Mouse (Mus musculus) liver, postnatal 0 days (tissue): ENCODE measurements at regions not wholly inside any gene's neighbourhood (a gene's known extent, or its start where the extent isn't known, plus 50 kb on each side); places are given as distances from the start of the nearest gene placed in this dataset.

Experiments used
- ATAC-seq: fragments of 200-750 bp; cut with Nextera tagmentation; 2 replicates; pipeline ENCODE4 v1.8.0; 2017; ENCODE audit warnings: mild to moderate bottlenecking, moderate library complexity
- DNase-seq: peaks from one replicate; pipeline ENCODE4 v3.0.0-alpha.2; 2016
- H3K27ac ChIP-seq: fragments of 300-500 bp; sonication (generic); 2 replicates; pipeline ENCODE4 v1.5.1; 2014; ENCODE audit warnings: antibody characterized with exemption, moderate library complexity, mild to moderate bottlenecking, low read depth
- H3K27me3 ChIP-seq: fragments of 300-500 bp; sonication (generic); 2 replicates; pipeline ENCODE4 v1.6.1; 2014; ENCODE audit warnings: low read length, control low read depth, mixed read lengths; ENCODE audit not compliant: insufficient read depth
- H3K36me3 ChIP-seq: fragments of 300-500 bp; sonication (generic); replicated peaks from 2 replicates; pipeline ENCODE4 v1.6.1; 2014; ENCODE audit warnings: mild to moderate bottlenecking, control low read depth, low read length, moderate library complexity, mixed read lengths; ENCODE audit not compliant: insufficient read depth
- H3K4me1 ChIP-seq: fragments of 300-500 bp; sonication (generic); 2 replicates; pipeline ENCODE4 v1.6.1; 2014; ENCODE audit warnings: antibody characterized with exemption, mild to moderate bottlenecking, control low read depth; ENCODE audit not compliant: insufficient read depth
- H3K4me2 ChIP-seq: fragments of 300-500 bp; sonication (generic); 2 replicates; pipeline ENCODE4 v1.6.1; 2014; ENCODE audit warnings: low read depth, mild to moderate bottlenecking, low read length, moderate library complexity, mixed read lengths
- H3K4me3 ChIP-seq: fragments of 300-500 bp; sonication (generic); 2 replicates; pipeline ENCODE4 v1.5.1; 2014; ENCODE audit warnings: low read depth, low read length
- H3K9ac ChIP-seq: fragments of 300-500 bp; sonication (generic); replicated peaks from 2 replicates; pipeline ENCODE4 v1.6.1; 2014; ENCODE audit warnings: mild to moderate bottlenecking, moderate library complexity
- H3K9me3 ChIP-seq: fragments of 300-500 bp; sonication (generic); 2 replicates; pipeline ENCODE4 v1.6.1; 2016; ENCODE audit warnings: mild to moderate bottlenecking, control low read depth, low read length, mixed read lengths
- CTCF ChIP-seq: sonication (generic); IDR thresholded peaks from 2 replicates; pipeline ENCODE4 v1.5.1; 2016; ENCODE audit warnings: antibody characterized with exemption, low read depth
- EP300 ChIP-seq: IDR thresholded peaks from 2 replicates; pipeline ENCODE4 v1.6.1; 2016; ENCODE audit warnings: antibody characterized with exemption, low read depth, mild to moderate bottlenecking
- WGBS: fragments of 180-500 bp; shearing (Covaris S2); extraction: QIAGEN DNeasy Blood & Tissue Kit; methylation state at CpG from one replicate; pipeline ENCODE4 v1.1.7; 2014; ENCODE audit not compliant: insufficient replicate concordance; 5-methylcytosine and 5-hydroxymethylcytosine counted together

DNA sequence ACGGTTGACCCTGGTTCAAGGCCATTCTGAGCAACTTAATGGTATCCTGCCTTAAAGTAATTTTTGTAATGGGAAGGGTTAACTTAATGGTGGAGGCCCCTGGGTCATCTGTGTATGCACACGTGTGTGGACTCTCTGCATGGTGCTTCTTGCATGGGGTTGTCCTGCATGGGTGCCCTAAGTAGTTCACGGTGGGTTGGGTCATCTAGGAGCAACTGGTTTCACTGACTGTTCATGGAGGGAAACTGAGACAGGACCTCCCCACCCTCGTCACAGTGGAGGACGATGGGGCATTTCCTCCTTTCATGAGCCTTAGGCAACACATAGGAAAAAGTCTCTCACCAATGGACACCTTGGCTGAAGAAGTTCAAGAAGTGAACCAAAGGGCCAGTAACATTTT lies 123.4 kb downstream of the Gm11011 start:
- no peak overlapping the region for H3K4me3 ChIP-seq
- 74% methylated on average over 5 of the region's 5 CpGs for WGBS

DNA sequence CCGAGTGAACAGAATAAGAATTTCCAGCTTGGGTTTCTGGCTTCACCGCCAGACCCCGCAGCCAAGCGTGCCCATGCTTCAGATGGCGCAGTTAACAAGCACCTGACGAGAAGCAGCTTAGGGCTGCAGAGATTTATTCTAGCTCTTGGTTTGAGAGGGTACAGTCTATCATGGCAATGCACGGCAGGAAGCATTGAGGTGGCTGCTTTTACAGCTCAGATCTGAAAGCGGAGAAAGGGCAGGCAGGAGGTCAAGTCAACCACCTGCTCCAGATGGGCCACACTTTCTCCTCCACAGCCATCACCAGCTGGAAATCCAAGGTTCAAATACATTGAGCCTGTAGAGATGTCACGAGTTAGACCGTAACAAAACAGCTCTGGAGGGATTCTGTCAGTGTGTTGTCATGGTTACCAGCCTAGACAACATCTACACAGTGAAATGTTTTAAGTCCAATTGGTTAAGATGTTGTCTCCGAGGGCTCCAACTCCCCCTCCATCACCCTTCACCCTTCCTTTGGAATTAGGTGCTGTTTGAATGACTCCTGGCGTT lies 126.0 kb downstream of the Gm11011 start:
- H3K4me2 ChIP-seq = no peak overlapping the region
- H3K36me3 ChIP-seq = no peaks in the 10 kb centered on the region
- no peak overlapping the region for H3K27ac ChIP-seq
- no peak for ATAC-seq
- H3K4me3 ChIP-seq = no peak overlapping the region
- no peaks in the 10 kb centered on the region for H3K27me3 ChIP-seq
- WGBS = 79% methylated on average over 12 of the region's 12 CpGs
- no peak for DNase-seq
- no peak for TF ChIP-seq CTCF
- no peak for TF ChIP-seq EP300
- H3K9ac ChIP-seq = no peak overlapping the region
- no peaks in the 10 kb centered on the region for H3K9me3 ChIP-seq
- no peaks in the 10 kb centered on the region for H3K4me1 ChIP-seq

More for the DNA sequence above, 123.4 kb downstream of the Gm11011 start:
- H3K36me3 ChIP-seq = no peaks in the 10 kb centered on the region
- ATAC-seq (no peak), DNase-seq (no peak)
- H3K4me1 ChIP-seq = no peaks in the 10 kb centered on the region
- no peak for TF ChIP-seq EP300
- TF ChIP-seq CTCF = no peak
- no peaks in the 10 kb centered on the region for H3K27me3 ChIP-seq
- no peak overlapping the region for H3K4me2 ChIP-seq
- H3K27ac ChIP-seq = no peak overlapping the region
- no peaks in the 10 kb centered on the region for H3K9me3 ChIP-seq
- no peak overlapping the region for H3K9ac ChIP-seq

DNA sequence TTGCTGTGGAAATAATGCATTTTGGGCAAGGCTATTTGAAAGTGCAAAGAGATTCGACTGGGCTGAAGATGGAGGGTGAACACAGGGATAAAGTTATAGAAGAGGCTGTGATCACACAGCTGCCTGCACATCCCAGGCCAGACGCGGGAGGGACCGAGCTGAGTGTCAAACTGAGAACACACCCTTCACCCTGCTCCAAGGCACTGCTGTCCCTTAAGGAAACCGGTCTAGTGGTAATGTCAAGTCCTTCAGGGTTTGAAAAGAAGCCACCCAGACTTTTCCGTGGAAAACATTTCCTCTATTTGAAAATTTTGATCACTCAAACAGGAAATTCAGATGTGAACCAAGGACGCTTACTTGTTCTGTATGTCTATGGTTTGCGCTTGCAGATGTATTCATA lies 134.6 kb downstream of the Gm11011 start:
- H3K4me2 ChIP-seq = no peak overlapping the region
- ATAC-seq (no peak), DNase-seq (no peak)

DNA sequence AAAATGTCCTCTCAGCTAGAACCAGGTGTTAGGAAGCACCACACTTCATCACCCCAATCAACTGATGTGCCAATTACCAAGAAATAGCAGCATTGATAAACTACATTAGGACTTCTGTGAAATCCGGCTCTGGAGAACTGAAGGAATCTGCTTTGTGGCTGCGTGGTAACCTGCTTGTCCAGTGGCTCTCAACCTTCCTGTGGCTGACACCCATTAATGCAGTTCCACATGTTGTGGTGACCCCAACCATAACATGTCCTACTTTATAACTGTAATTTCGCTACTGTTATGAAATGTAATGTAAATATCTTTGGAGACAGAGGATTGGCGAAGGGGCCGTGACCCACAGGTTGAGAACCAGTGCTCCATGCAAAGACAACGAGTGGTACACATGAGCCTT lies 136.7 kb downstream of the Gm11011 start:
- Histone ChIP-seq H3K9ac (no peak overlapping the region), H3K36me3 (no peaks in the 10 kb centered on the region), H3K4me2 (no peak overlapping the region), H3K4me1 (no peaks in the 10 kb centered on the region), H3K4me3 (no peak overlapping the region), H3K27me3 (no peaks in the 10 kb centered on the region), H3K9me3 (no peaks in the 10 kb centered on the region), H3K27ac (no peak overlapping the region)
- TF ChIP-seq EP300 = no peak
- TF ChIP-seq CTCF = no peak
- ATAC-seq (no peak), DNase-seq (no peak)
- 79% methylated on average over 6 of the region's 6 CpGs for WGBS

More for the DNA sequence above, 134.6 kb downstream of the Gm11011 start:
- Histone ChIP-seq H3K4me3 (no peak overlapping the region), H3K9ac (no peak overlapping the region), H3K4me1 (no peaks in the 10 kb centered on the region), H3K27ac (no peak overlapping the region), H3K9me3 (no peaks in the 10 kb centered on the region), H3K36me3 (no peaks in the 10 kb centered on the region), H3K27me3 (no peaks in the 10 kb centered on the region)
- TF ChIP-seq CTCF = no peak
- no peak for TF ChIP-seq EP300
- 79% methylated on average over 8 of the region's 8 CpGs for WGBS

DNA sequence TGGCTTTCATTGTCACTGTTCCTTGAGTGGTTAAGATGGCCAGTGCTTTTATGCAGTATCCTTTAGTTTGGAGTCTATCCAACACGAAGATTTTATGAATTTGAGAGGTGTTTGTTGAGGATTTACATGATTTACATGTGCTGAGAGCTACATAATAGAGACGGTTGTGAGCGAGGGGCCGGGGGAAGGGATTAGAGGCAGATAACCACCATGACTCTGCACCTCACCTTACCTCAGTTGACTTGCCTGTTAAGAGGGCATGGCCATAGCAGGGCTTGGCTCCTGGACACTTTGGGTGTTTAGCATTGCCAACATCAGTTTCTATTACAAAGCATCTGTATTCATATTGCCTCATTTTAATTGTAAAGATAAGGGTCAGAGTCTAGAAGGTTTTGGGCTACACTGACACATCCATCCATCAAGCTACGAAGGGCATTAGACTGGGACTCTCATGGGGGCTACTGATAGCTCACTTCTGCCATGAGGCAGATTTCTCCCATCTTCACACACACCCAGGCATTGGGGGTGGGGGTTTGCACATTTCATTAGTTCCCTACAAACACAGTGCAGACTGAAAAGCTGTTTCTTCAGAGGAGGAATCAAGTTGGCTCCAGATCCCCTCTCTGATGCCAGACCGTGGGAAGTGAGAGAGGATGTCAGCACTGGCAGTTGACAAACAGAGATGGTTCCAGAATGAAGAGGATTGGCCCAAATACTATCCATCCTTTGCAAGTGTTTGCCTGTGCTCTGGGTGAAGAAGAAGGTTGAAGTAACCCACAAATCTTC lies 139.9 kb downstream of the Gm11011 start:
- no peak overlapping the region for H3K4me3 ChIP-seq
- WGBS = 69% methylated on average over 6 of the region's 6 CpGs
- no peaks in the 10 kb centered on the region for H3K27me3 ChIP-seq
- no peak for ATAC-seq
- no peak overlapping the region for H3K27ac ChIP-seq
- H3K36me3 ChIP-seq = no peaks in the 10 kb centered on the region
- H3K4me2 ChIP-seq = no peak overlapping the region
- H3K4me1 ChIP-seq = no peaks in the 10 kb centered on the region
- no peaks in the 10 kb centered on the region for H3K9me3 ChIP-seq
- DNase-seq = no peak
- no peak for TF ChIP-seq CTCF
- no peak for TF ChIP-seq EP300
- no peak overlapping the region for H3K9ac ChIP-seq

DNA sequence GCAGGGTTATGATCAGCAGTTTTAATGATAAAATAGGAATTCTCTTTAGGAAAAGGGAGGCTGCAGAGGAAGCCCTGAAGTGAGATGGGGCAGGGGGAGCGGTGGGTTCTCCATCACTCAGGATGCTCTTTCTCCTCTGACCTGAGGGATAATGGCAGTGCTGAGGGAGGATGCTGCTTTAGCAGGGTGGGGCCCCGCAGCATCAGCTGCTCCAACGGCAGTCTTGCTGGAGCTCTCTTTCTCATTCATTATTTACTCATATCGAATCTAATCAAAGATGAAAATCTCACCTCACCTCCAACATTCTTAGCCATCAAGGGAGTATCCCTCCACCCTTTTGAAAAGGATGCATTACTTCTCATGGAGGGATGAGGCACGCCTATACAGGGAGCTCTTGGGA lies 141.7 kb downstream of the Gm11011 start:
- no peaks in the 10 kb centered on the region for H3K36me3 ChIP-seq
- H3K9me3 ChIP-seq = no peaks in the 10 kb centered on the region
- no peak overlapping the region for H3K27ac ChIP-seq
- no peaks in the 10 kb centered on the region for H3K27me3 ChIP-seq
- DNase-seq (no peak), ATAC-seq (no peak)
- no peaks in the 10 kb centered on the region for H3K4me1 ChIP-seq
- H3K4me3 ChIP-seq = no peak overlapping the region
- WGBS = 81% methylated on average over 5 of the region's 5 CpGs
- H3K4me2 ChIP-seq = no peak overlapping the region
- no peak overlapping the region for H3K9ac ChIP-seq
- no peak for TF ChIP-seq EP300
- TF ChIP-seq CTCF = no peak
